ENCODE assay signal across 21 mouse cellular contexts in the genomic region with DNA sequence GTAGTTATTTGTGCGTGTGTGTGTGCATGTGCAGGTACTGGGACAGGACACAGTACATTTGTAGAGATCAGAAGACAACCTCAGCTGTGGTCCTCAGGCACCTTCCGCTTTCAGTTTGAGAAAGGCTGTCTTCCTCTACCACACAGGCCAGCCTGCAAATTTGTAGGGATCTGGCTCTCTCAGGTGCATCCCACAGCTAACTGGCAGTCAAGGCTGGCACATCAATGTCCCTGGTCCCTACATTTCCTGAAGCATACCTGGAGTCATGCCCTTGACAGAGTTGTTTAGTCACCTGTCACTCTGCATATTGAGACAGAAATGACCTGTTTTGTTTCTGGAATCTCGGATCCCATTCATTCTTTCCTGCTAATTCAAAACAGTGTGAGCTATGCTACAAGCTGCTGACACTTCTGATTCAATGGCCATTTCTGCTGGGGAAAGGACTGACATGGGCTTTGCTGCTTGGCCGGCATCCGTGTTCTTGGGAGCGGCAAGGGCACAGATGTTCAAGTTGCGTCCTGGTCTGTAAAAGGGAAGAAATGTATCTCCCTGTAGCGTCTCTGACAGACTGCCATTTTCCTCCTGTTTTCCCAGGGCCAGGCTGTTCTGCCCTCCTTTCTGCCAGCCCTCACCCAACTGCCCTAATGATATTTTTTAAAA. TPM values are rescaled to one million over a fixed set of nuclear protein-coding genes. Genes with fewer than 3 reads are reported as not detected.
DNase-seq lines count a peak whose midpoint lies in the region; ATAC-seq and TF ChIP-seq lines count a peak whose summit lies in the region.
"Had no signal": no experiment of that assay in that cellular context is flagged by ENCODE, and none has a peak within 500 bp of the region (broad histone marks: within the 10 kb centered on the region; RNA-seq: fewer than 3 reads in every experiment).

No protein-coding gene starts in this region.

- ATAC-seq in forebrain, embryonic 12.5 days (ENCODE audit: low FRiP score), result no peak
- ATAC-seq in forebrain, postnatal 0 days, result no peak
- ATAC-seq in liver, postnatal 0 days, result no peak; the same call in 1 of the 2 replicates
- ATAC-seq in liver, embryonic 12.5 days, result no peak
- ATAC-seq in hindbrain, embryonic 15.5 days (ENCODE audit: low FRiP score, low read depth), result no peak
- no peak for ATAC-seq in midbrain, postnatal 0 days (ENCODE audit: low FRiP score)
- no peak for ATAC-seq in inflammation-experienced regulatory T-cells, adult 6 months
- ATAC-seq in megakaryocyte progenitor cell, adult 5-6 weeks (replicated peaks; ENCODE audit: poor library complexity), result no peak

- H3K36me3 ChIP-seq in forebrain, embryonic 12.5 days (replicated peaks), result peaks cover 11% of the 10 kb centered on the region
- peaks cover 15% of the 10 kb centered on the region for H3K36me3 ChIP-seq in forebrain, postnatal 0 days (ENCODE audit: insufficient read depth)
- H3K36me3 ChIP-seq in liver, postnatal 0 days (replicated peaks; ENCODE audit: insufficient read depth, low read length), result peaks cover 6% of the 10 kb centered on the region
- peaks cover 35% of the 10 kb centered on the region for H3K36me3 ChIP-seq in liver, embryonic 12.5 days
- no peaks in the 10 kb centered on the region for H3K36me3 ChIP-seq in hindbrain, embryonic 15.5 days
- peaks cover 5% of the 10 kb centered on the region for H3K36me3 ChIP-seq in midbrain, postnatal 0 days (ENCODE audit: insufficient read depth, low read length)

- no peak overlapping the region for H3K4me2 ChIP-seq in forebrain, embryonic 12.5 days
- H3K4me2 ChIP-seq in forebrain, postnatal 0 days (ENCODE audit: low read depth), result no peak overlapping the region
- H3K4me2 ChIP-seq in liver, postnatal 0 days (ENCODE audit: low read depth, low read length), result 0 out of 2 replicates have a peak overlapping the region, but pooled peaks have one; percentile 23
- H3K4me2 ChIP-seq in liver, embryonic 12.5 days, result no peak overlapping the region
- no peak overlapping the region for H3K4me2 ChIP-seq in hindbrain, embryonic 15.5 days
- no peak overlapping the region for H3K4me2 ChIP-seq in midbrain, postnatal 0 days (ENCODE audit: low read depth, low read length, poor library complexity, severe bottlenecking)
- H3K4me2 ChIP-seq: heart, embryonic 11.5 days had no signal

- whole genome bisulfite sequencing in forebrain, embryonic 12.5 days, result 81% methylated on average over 8 of the region's 8 CpGs
- WGBS in forebrain, postnatal 0 days, result 62% methylated on average over 8 of the region's 8 CpGs
- WGBS in liver, postnatal 0 days (ENCODE audit: insufficient replicate concordance), result 85% methylated on average over 8 of the region's 8 CpGs
- WGBS in liver, embryonic 12.5 days (ENCODE audit: insufficient replicate concordance), result 83% methylated on average over 8 of the region's 8 CpGs
- 55% methylated on average over 8 of the region's 8 CpGs for WGBS in hindbrain, embryonic 15.5 days
- WGBS in midbrain, postnatal 0 days, result 67% methylated on average over 8 of the region's 8 CpGs

- no peak overlapping the region for H3K4me3 ChIP-seq in forebrain, embryonic 12.5 days (replicated peaks)
- no peak overlapping the region for H3K4me3 ChIP-seq in forebrain, postnatal 0 days (ENCODE audit: low read depth, low read length)
- H3K4me3 ChIP-seq in liver, postnatal 0 days (ENCODE audit: low read depth, low read length), result no peak overlapping the region
- no peak overlapping the region for H3K4me3 ChIP-seq in liver, embryonic 12.5 days
- no peak overlapping the region for H3K4me3 ChIP-seq in hindbrain, embryonic 15.5 days
- H3K4me3 ChIP-seq in midbrain, postnatal 0 days (ENCODE audit: low read depth, low read length), result no peak overlapping the region
- H3K4me3 ChIP-seq: embryonic facial prominence, embryonic 10.5 days; gastrocnemius, adult 2 months; layer of hippocampus, adult 2 months had no signal

- H3K27ac ChIP-seq in forebrain, embryonic 12.5 days, result 0 out of 2 replicates have a peak overlapping the region, but pooled peaks have one; percentile 68
- H3K27ac ChIP-seq in forebrain, postnatal 0 days (ENCODE audit: low read depth, low read length), result no peak overlapping the region
- no peak overlapping the region for H3K27ac ChIP-seq in liver, postnatal 0 days (ENCODE audit: low read depth)
- H3K27ac ChIP-seq in liver, embryonic 12.5 days, result no peak overlapping the region
- peak overlapping the region; percentile 47 for H3K27ac ChIP-seq in hindbrain, embryonic 15.5 days (replicated peaks)
- no peak overlapping the region for H3K27ac ChIP-seq in midbrain, postnatal 0 days (ENCODE audit: low read depth, low read length)
- H3K27ac ChIP-seq: embryonic facial prominence, embryonic 10.5 days; gastrocnemius, adult 2 months; layer of hippocampus, adult 2 months had no signal

- H3K4me1 ChIP-seq in forebrain, embryonic 12.5 days, result peaks cover 27% of the 10 kb centered on the region
- H3K4me1 ChIP-seq in forebrain, postnatal 0 days (ENCODE audit: insufficient read depth), result no peaks in the 10 kb centered on the region
- 0 out of 2 replicates have a peak, but pooled peaks cover 3% of the 10 kb centered on the region for H3K4me1 ChIP-seq in liver, postnatal 0 days (ENCODE audit: insufficient read depth)
- peaks cover 23% of the 10 kb centered on the region for H3K4me1 ChIP-seq in liver, embryonic 12.5 days
- H3K4me1 ChIP-seq in hindbrain, embryonic 15.5 days (replicated peaks), result peaks cover 44% of the 10 kb centered on the region
- H3K4me1 ChIP-seq in midbrain, postnatal 0 days (ENCODE audit: insufficient read depth, low read length), result no peaks in the 10 kb centered on the region; the same call in 1 of the 2 replicates

- DNase-seq in forebrain, postnatal 0 days, result no peak
- no peak for DNase-seq in liver, postnatal 0 days
- DNase-seq in midbrain, postnatal 0 days (ENCODE audit: low spot score), result peak; percentile 39
- DNase-seq: adrenal gland, adult 2 months; gastrocnemius, adult 2 months; heart, postnatal 10 days; kidney, adult 2 months; kidney, postnatal 14 days; layer of hippocampus, postnatal 36 days; liver; lung, adult 2 months; lung, postnatal 36 days; thymus, postnatal 25 days had no signal

- no peaks in the 10 kb centered on the region for H3K27me3 ChIP-seq in forebrain, embryonic 12.5 days
- H3K27me3 ChIP-seq in forebrain, postnatal 0 days (ENCODE audit: insufficient read depth, low read length), result no peaks in the 10 kb centered on the region
- no peaks in the 10 kb centered on the region for H3K27me3 ChIP-seq in liver, postnatal 0 days (ENCODE audit: insufficient read depth, low read length)
- no peaks in the 10 kb centered on the region for H3K27me3 ChIP-seq in liver, embryonic 12.5 days (replicated peaks)
- H3K27me3 ChIP-seq in hindbrain, embryonic 15.5 days, result no peaks in the 10 kb centered on the region
- no peaks in the 10 kb centered on the region for H3K27me3 ChIP-seq in midbrain, postnatal 0 days (ENCODE audit: insufficient read depth, low read length)

- H3K9me3 ChIP-seq in forebrain, embryonic 12.5 days, result no peaks in the 10 kb centered on the region
- no peaks in the 10 kb centered on the region for H3K9me3 ChIP-seq in forebrain, postnatal 0 days (ENCODE audit: low read length)
- no peaks in the 10 kb centered on the region for H3K9me3 ChIP-seq in liver, postnatal 0 days (ENCODE audit: low read length)
- H3K9me3 ChIP-seq in liver, embryonic 12.5 days (replicated peaks), result no peaks in the 10 kb centered on the region
- H3K9me3 ChIP-seq in hindbrain, embryonic 15.5 days, result no peaks in the 10 kb centered on the region
- no peaks in the 10 kb centered on the region for H3K9me3 ChIP-seq in midbrain, postnatal 0 days (ENCODE audit: low read length)
- H3K9me3 ChIP-seq: embryonic facial prominence, embryonic 10.5 days had no signal

- no peak overlapping the region for H3K9ac ChIP-seq in forebrain, embryonic 12.5 days
- H3K9ac ChIP-seq in forebrain, postnatal 0 days, result no peak overlapping the region
- no peak overlapping the region for H3K9ac ChIP-seq in liver, postnatal 0 days (replicated peaks)
- H3K9ac ChIP-seq in liver, embryonic 12.5 days, result no peak overlapping the region
- H3K9ac ChIP-seq in hindbrain, embryonic 15.5 days, result no peak overlapping the region
- H3K9ac ChIP-seq in midbrain, postnatal 0 days (replicated peaks; ENCODE audit: low read length, poor library complexity, severe bottlenecking), result no peak overlapping the region

- TF ChIP-seq CTCF in forebrain, postnatal 0 days (IDR thresholded peaks at IDR 0.05; ENCODE audit: low read depth), result no peak
- no peak for TF ChIP-seq CTCF in liver, postnatal 0 days (IDR thresholded peaks at IDR 0.05; ENCODE audit: low read depth)
- TF ChIP-seq CTCF in midbrain, postnatal 0 days (IDR thresholded peaks at IDR 0.05), result no peak

- no peak for TF ChIP-seq EP300 in liver, postnatal 0 days (IDR thresholded peaks at IDR 0.05; ENCODE audit: low read depth)

RNA-seq across cellular contexts. Expression of a gene that starts 53.8 kb away (rescaled TPM):
- 100 and 101 TPM in 2 replicates for polyA plus RNA-seq in forebrain, embryonic 12.5 days (2016; fragmentation: Nextera tagmentation; extraction: Ambion mirVana)
- 43.8 and 49.9 TPM in 2 replicates for total RNA-seq in forebrain, postnatal 0 days (2014; rRNA removed)
- polyA plus RNA-seq in forebrain, postnatal 0 days (2015; fragmentation: Nextera tagmentation; extraction: Ambion mirVana), result 48.2 and 49.5 TPM in 2 replicates
- 17.4 and 19.9 TPM in 2 replicates for polyA plus RNA-seq in liver, postnatal 0 days (2015; fragmentation: Nextera tagmentation; extraction: Ambion mirVana)
- 35.7 and 39.0 TPM in 2 replicates for polyA plus RNA-seq in liver, embryonic 12.5 days (2016; fragmentation: Nextera tagmentation; extraction: Ambion mirVana)
- 55.6 and 58.9 TPM in 2 replicates for polyA plus RNA-seq in hindbrain, embryonic 15.5 days (2015; fragmentation: Nextera tagmentation; extraction: Ambion mirVana)
- 33.7 and 40.0 TPM in 2 replicates for total RNA-seq in midbrain, postnatal 0 days (2014; rRNA removed)
- 44.7 and 45.5 TPM in 2 replicates for polyA plus RNA-seq in midbrain, postnatal 0 days (2015; fragmentation: Nextera tagmentation; extraction: Ambion mirVana)
- 10 to 100 TPM; 45.7 to 73.0 (median 53.6) TPM for polyA plus RNA-seq in inflammation-experienced regulatory T-cells, adult 6 months (2017; shearing (Covaris generic))
- total RNA-seq in megakaryocyte progenitor cell, adult 5-6 weeks (2015), result 22.5 and 26.0 TPM in 2 replicates
- total RNA-seq in megakaryocyte progenitor cell, adult 5-6 weeks (2017), result 44.0 and 52.0 TPM in 2 replicates

Comparison
In these comparisons a context has a peak if more than half of its experiments do, and no peak if none do; other contexts are left out.
1. H3K27ac ChIP-seq: peak in forebrain, embryonic 12.5 days (single experiment) and hindbrain, embryonic 15.5 days (single experiment); none in forebrain, postnatal 0 days (single experiment), liver, postnatal 0 days (single experiment), liver, embryonic 12.5 days (single experiment) and midbrain, postnatal 0 days (single experiment).